Comparison of ENCODE assay signal across 26 mouse cellular contexts in the genomic region with DNA sequence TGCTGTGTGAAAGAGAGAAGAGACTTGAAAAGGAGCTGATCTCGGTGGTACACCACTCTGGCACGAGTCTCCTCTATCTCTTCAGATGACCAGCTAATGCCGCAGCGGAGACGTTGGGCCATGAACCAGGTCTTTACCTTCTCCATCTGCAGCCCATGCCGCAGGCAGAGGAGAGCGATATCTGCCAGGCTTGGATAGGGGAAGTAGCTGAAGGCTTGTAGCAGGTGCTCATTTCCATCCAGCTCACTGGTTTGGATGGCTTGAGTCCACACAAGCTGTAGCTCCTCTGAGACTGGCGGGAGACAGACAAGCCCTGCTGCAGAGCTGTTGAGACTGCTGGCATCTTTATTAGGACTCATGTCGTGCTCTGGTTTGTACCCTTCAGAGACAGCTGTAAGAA. TPM values are rescaled to one million over a fixed set of nuclear protein-coding genes. Genes with fewer than 3 reads are reported as not detected.
DNase-seq lines count a peak whose midpoint lies in the region; ATAC-seq and TF ChIP-seq lines count a peak whose summit lies in the region.
"Had no signal": no experiment of that assay in that cellular context is flagged by ENCODE, and none has a peak within 500 bp of the region (broad histone marks: within the 10 kb centered on the region; RNA-seq: fewer than 3 reads in every experiment).

No protein-coding gene starts in this region.

- H3K79me2 ChIP-seq in myocyte (ENCODE audit: control insufficient read depth, insufficient read depth), result no peaks in the 10 kb centered on the region

- no peak overlapping the region for H3K4me3 ChIP-seq in embryonic facial prominence, embryonic 14.5 days (ENCODE audit: low read depth, low read length)
- H3K4me3 ChIP-seq in embryonic facial prominence, embryonic 10.5 days, result no peak overlapping the region
- no peak overlapping the region for H3K4me3 ChIP-seq in myocyte
- H3K4me3 ChIP-seq: embryonic facial prominence, embryonic 13.5 days; heart, embryonic 15.5 days; left cerebral cortex, adult 2 months; liver, embryonic 13.5 days; neural tube, embryonic 13.5 days had no signal

- H3K27me3 ChIP-seq in embryonic facial prominence, embryonic 14.5 days (replicated peaks; ENCODE audit: control insufficient read depth, insufficient read depth, low read length), result no peaks in the 10 kb centered on the region
- no peaks in the 10 kb centered on the region for H3K27me3 ChIP-seq in embryonic facial prominence, embryonic 10.5 days (replicated peaks; ENCODE audit: low read depth, poor library complexity, severe bottlenecking)
- H3K27me3 ChIP-seq in myocyte (ENCODE audit: control insufficient read depth, insufficient read depth, insufficient read length), result no peaks in the 10 kb centered on the region
- H3K27me3 ChIP-seq: embryonic facial prominence, embryonic 13.5 days; heart, embryonic 15.5 days; liver, embryonic 13.5 days; neural tube, embryonic 13.5 days; Patski had no signal

- 91% methylated on average over 9 of the region's 9 CpGs for WGBS in embryonic facial prominence, embryonic 14.5 days
- 92% methylated on average over 9 of the region's 9 CpGs for WGBS in embryonic facial prominence, embryonic 10.5 days

- no peak overlapping the region for H3ac ChIP-seq in myocyte (ENCODE audit: control insufficient read depth, insufficient read length)

- H3K4me1 ChIP-seq in embryonic facial prominence, embryonic 14.5 days (ENCODE audit: control insufficient read depth, insufficient read depth, low read length), result no peaks in the 10 kb centered on the region
- peaks cover 8% of the 10 kb centered on the region for H3K4me1 ChIP-seq in embryonic facial prominence, embryonic 10.5 days
- H3K4me1 ChIP-seq: embryonic facial prominence, embryonic 13.5 days; heart, embryonic 15.5 days; liver, embryonic 13.5 days had no signal

- peak; percentile 10 for DNase-seq in embryonic facial prominence, embryonic 14.5 days (ENCODE audit: low spot score)
- DNase-seq in embryonic facial prominence, embryonic 10.5 days (ENCODE audit: low spot score), result no peak
- peak; percentile 14 to 20 for DNase-seq in layer of hippocampus, postnatal 14 days (ENCODE audit: low spot score in 2 of 2)
- no peak for DNase-seq in layer of hippocampus, postnatal 25 days (ENCODE audit: extremely low spot score in 1 of 2, low spot score in 1 of 2)
- peak; percentile 57 for DNase-seq in cerebellum, adult 8-10 months
- no peak for DNase-seq in liver
- no peak for DNase-seq in testis, postnatal 14 days (ENCODE audit: low spot score)
- DNase-seq: adrenal gland, postnatal 10 days; forebrain, postnatal 0 days; gastrocnemius, postnatal 10 days; heart, adult 18-20 months; kidney, postnatal 10 days; liver, embryonic 13.5 days; lung, embryonic 14.5 days; thymus, postnatal 36 days had no signal

- H3K9me3 ChIP-seq in embryonic facial prominence, embryonic 14.5 days (ENCODE audit: control insufficient read depth, low read length), result no peaks in the 10 kb centered on the region
- H3K9me3 ChIP-seq in embryonic facial prominence, embryonic 10.5 days, result no peaks in the 10 kb centered on the region
- H3K9me3 ChIP-seq: embryonic facial prominence, embryonic 13.5 days; heart, embryonic 15.5 days; liver, embryonic 13.5 days; neural tube, embryonic 13.5 days had no signal

- peaks cover 31% of the 10 kb centered on the region for H3K36me3 ChIP-seq in embryonic facial prominence, embryonic 14.5 days (ENCODE audit: control insufficient read depth, insufficient read depth, low read length)
- H3K36me3 ChIP-seq in embryonic facial prominence, embryonic 10.5 days (replicated peaks), result peaks cover 45% of the 10 kb centered on the region
- H3K36me3 ChIP-seq in myocyte (ENCODE audit: control insufficient read depth, insufficient read depth), result no peaks in the 10 kb centered on the region

- TF ChIP-seq POLR2A in myocyte (IDR thresholded peaks at IDR 0.05; ENCODE audit: insufficient read length, low read depth), result no peak

- H3K27ac ChIP-seq in embryonic facial prominence, embryonic 14.5 days (replicated peaks; ENCODE audit: low read depth, low read length), result no peak overlapping the region
- no peak overlapping the region for H3K27ac ChIP-seq in embryonic facial prominence, embryonic 10.5 days (replicated peaks)
- H3K27ac ChIP-seq: embryonic facial prominence, embryonic 13.5 days; heart, embryonic 15.5 days; left cerebral cortex, adult 2 months; liver, embryonic 13.5 days; macrophage; neural tube, embryonic 13.5 days had no signal

- H3K4me2 ChIP-seq in embryonic facial prominence, embryonic 14.5 days (ENCODE audit: low read depth, low read length), result no peak overlapping the region
- no peak overlapping the region for H3K4me2 ChIP-seq in myocyte (ENCODE audit: low read depth)
- H3K4me2 ChIP-seq: embryonic facial prominence, embryonic 13.5 days; heart, embryonic 15.5 days; liver, embryonic 13.5 days; lung, embryonic 14.5 days; midbrain, embryonic 11.5 days; neural tube, embryonic 13.5 days had no signal

- no peak overlapping the region for H3K9ac ChIP-seq in embryonic facial prominence, embryonic 14.5 days (ENCODE audit: low read depth, low read length)
- H3K9ac ChIP-seq: embryonic facial prominence, embryonic 13.5 days; forebrain, postnatal 0 days; heart, embryonic 15.5 days; liver, embryonic 13.5 days; lung, embryonic 14.5 days; neural tube, embryonic 13.5 days had no signal

- ATAC-seq in embryonic facial prominence, embryonic 14.5 days (ENCODE audit: low read depth), result no peak
- ATAC-seq: forebrain, postnatal 0 days; inflammation-experienced regulatory T-cells, adult 6 months; Patski had no signal

TF ChIP-seq in myocyte, 11 proteins besides CTCF, POLR2A, EP300 and RAD21:
- peak in 2 of 3 experiments; percentile 18 to 65 for TF ChIP-seq MYOD1 (IDR thresholded peaks at IDR 0.05; ENCODE audit: control insufficient read depth in 1 of 3, insufficient read length in 2 of 3, low read depth in 2 of 3)
- TF ChIP-seq E2F4 (IDR thresholded peaks at IDR 0.05; ENCODE audit: insufficient read depth), result no peak

RNA-seq across cellular contexts. Expression of gene Homez, which starts 12.9 kb away (rescaled TPM):
- polyA plus RNA-seq in embryonic facial prominence, embryonic 14.5 days (2014; fragmentation: Nextera tagmentation; extraction: Ambion mirVana), result 9.1 and 11.5 TPM in 2 replicates
- polyA plus RNA-seq in embryonic facial prominence, embryonic 10.5 days (2016; fragmentation: Nextera tagmentation; extraction: Ambion mirVana), result 20.3 and 22.1 TPM in 2 replicates
- total RNA-seq in layer of hippocampus, postnatal 14 days (2021), result 10 to 100 TPM; 20.8 to 21.7 TPM
- 10 to 100 TPM; 21.9 to 23.6 TPM for total RNA-seq in layer of hippocampus, postnatal 25 days (2021)
- polyA plus RNA-seq in myocyte (2012; fragmentation: generic; extraction: Trizol), result 2.5 TPM

RNA-seq across cellular contexts. Expression of gene Ppp1r3e, which starts 19.5 kb away (rescaled TPM):
- polyA plus RNA-seq in embryonic facial prominence, embryonic 14.5 days (2014; fragmentation: Nextera tagmentation; extraction: Ambion mirVana), result 2.1 and 2.4 TPM in 2 replicates
- polyA plus RNA-seq in embryonic facial prominence, embryonic 10.5 days (2016; fragmentation: Nextera tagmentation; extraction: Ambion mirVana), result 0.56 and 0.60 TPM in 2 replicates
- total RNA-seq in layer of hippocampus, postnatal 14 days (2021), result 10 to 100 TPM; 24.3 to 27.5 TPM
- 10 to 100 TPM; 19.4 to 22.6 TPM for total RNA-seq in layer of hippocampus, postnatal 25 days (2021)
- polyA plus RNA-seq in myocyte (2012; fragmentation: generic; extraction: Trizol), result 0.71 TPM

RNA-seq across cellular contexts. Expression of gene Bcl2l2, which starts 25.3 kb away (rescaled TPM):
- polyA plus RNA-seq in embryonic facial prominence, embryonic 14.5 days (2014; fragmentation: Nextera tagmentation; extraction: Ambion mirVana), result 4.5 and 4.8 TPM in 2 replicates
- 2.3 and 2.5 TPM in 2 replicates for polyA plus RNA-seq in embryonic facial prominence, embryonic 10.5 days (2016; fragmentation: Nextera tagmentation; extraction: Ambion mirVana)
- 10 to 100 TPM; 95.3 to 96.8 TPM for total RNA-seq in layer of hippocampus, postnatal 14 days (2021)
- total RNA-seq in layer of hippocampus, postnatal 25 days (2021), result 100 to 1,000 TPM; 108 to 117 TPM
- polyA plus RNA-seq in myocyte (2012; fragmentation: generic; extraction: Trizol), result 20.5 TPM

RNA-seq across cellular contexts. Expression of gene Gm20521, which starts 25.4 kb away (rescaled TPM):
- polyA plus RNA-seq in embryonic facial prominence, embryonic 14.5 days (2014; fragmentation: Nextera tagmentation; extraction: Ambion mirVana), result not detected in 2 replicates
- polyA plus RNA-seq in embryonic facial prominence, embryonic 10.5 days (2016; fragmentation: Nextera tagmentation; extraction: Ambion mirVana), result 0.14 and 0.25 TPM in 2 replicates
- total RNA-seq in layer of hippocampus, postnatal 14 days (2021), result under 1 TPM; 0.30 to 0.88 TPM
- 10 to 100 TPM in 1 of 2 experiments, 1 to 10 TPM in 1; 3.1 to 13.8 TPM for total RNA-seq in layer of hippocampus, postnatal 25 days (2021)
- polyA plus RNA-seq in myocyte (2012; fragmentation: generic; extraction: Trizol), result 0.47 TPM
- total RNA-seq: hematopoietic stem cell, adult 5-6 weeks had no signal
- polyA plus RNA-seq: heart, embryonic 15.5 days; kidney, adult 2 months; lung, embryonic 14.5 days; midbrain, embryonic 11.5 days; neural tube, embryonic 13.5 days had no signal

RNA-seq across cellular contexts. Expression of gene Pabpn1, which starts 34.4 kb away (rescaled TPM):
- 110 and 118 TPM in 2 replicates for polyA plus RNA-seq in embryonic facial prominence, embryonic 14.5 days (2014; fragmentation: Nextera tagmentation; extraction: Ambion mirVana)
- polyA plus RNA-seq in embryonic facial prominence, embryonic 10.5 days (2016; fragmentation: Nextera tagmentation; extraction: Ambion mirVana), result 173 TPM in 2 replicates
- 100 to 1,000 TPM; 256 to 278 TPM for total RNA-seq in layer of hippocampus, postnatal 14 days (2021)
- total RNA-seq in layer of hippocampus, postnatal 25 days (2021), result 100 to 1,000 TPM; 193 to 262 TPM
- polyA plus RNA-seq in myocyte (2012; fragmentation: generic; extraction: Trizol), result 70.6 TPM

Comparison
In these comparisons a context has a peak if more than half of its experiments do, and no peak if none do; other contexts are left out.
1. DNase-seq: peak in embryonic facial prominence, embryonic 14.5 days (single experiment), layer of hippocampus, postnatal 14 days (2 of 2) and cerebellum, adult 8-10 months (single experiment); none in embryonic facial prominence, embryonic 10.5 days (single experiment), layer of hippocampus, postnatal 25 days (0 of 2), liver (single experiment) and testis, postnatal 14 days (single experiment).